Mouse (Mus musculus) erythroblast, adult 5-6 weeks (primary cell): ENCODE results near the gene Rab27a. TPM values are rescaled to one million over a fixed set of nuclear protein-coding genes. Genes with fewer than 3 reads are reported as not detected.
"Not testable (repeated sequence)": the region's sequence is repeated elsewhere in the genome, so short reads cannot be mapped to it uniquely, and the experiment has no call there.

ENCODE experiments used
- ATAC-seq: replicated peaks from 2 replicates; pipeline ENCODE4 v1.8.0; 2016; ENCODE audit warnings: moderate number of reproducible peaks, mild to moderate bottlenecking, moderate TSS enrichment, inconsistent platforms; ENCODE audit not compliant: poor library complexity, low FRiP score, severe bottlenecking
- total RNA-seq, 2 experiments: library from RNA; stranded (forward) in 1 of 2; stranded (reverse) in 1 of 2; fragments of 150-400 nt in 1 of 2; fragments of 200-764, 138-1000 nt in 1 of 2; gene quantifications; 2 replicates each; pipeline versions ENCODE4 v1.2.3 to v1.2.4; 2015 to 2017; ENCODE audit warnings: low replicate concordance in 2 of 2

Gene Rab27a
- total RNA-seq, 2 experiments from 2014 or later, result 21.7 to 27.3 TPM

GRCm38 (mm10) chr9:73085845-73086244, 41.2 kb downstream of the Rab27a start:
- ATAC-seq, result no peak

- no peak for ATAC-seq
Measured at GRCm38 (mm10) chr9:73087121-73087520, 42.5 kb downstream of the Rab27a start.

- no peak for ATAC-seq
Measured at GRCm38 (mm10) chr9:73087581-73087980, 42.9 kb downstream of the Rab27a start.

GRCm38 (mm10) chr9:73089222-73089920, 44.7 kb downstream of the Rab27a start:
- ATAC-seq, result no peak

GRCm38 (mm10) chr9:73090121-73090520, 45.5 kb downstream of the Rab27a start:
- ATAC-seq, result no peak

GRCm38 (mm10) chr9:73091747-73092146, 47.1 kb downstream of the Rab27a start:
- ATAC-seq, result no peak

GRCm38 (mm10) chr9:73094580-73094979, 49.9 kb downstream of the Rab27a start:
- ATAC-seq, result no peak

- ATAC-seq, result no peak
Measured at GRCm38 (mm10) chr9:73097898-73098297, 53.2 kb downstream of the Rab27a start.

GRCm38 (mm10) chr9:73101536-73101935, 56.9 kb downstream of the Rab27a start, which contains the start of gene Khdc3:
Gene Khdc3 (plus strand): TSS chr9:73101836.
- no peak for ATAC-seq

- ATAC-seq, result no peak
Measured at GRCm38 (mm10) chr9:73102181-73102580, 57.5 kb downstream of the Rab27a start, which contains the start of gene Gm20509. Gene Gm20509 (plus strand): TSS chr9:73102470.

- ATAC-seq, result no peak
Measured at GRCm38 (mm10) chr9:73103159-73103879, 58.7 kb downstream of the Rab27a start.

GRCm38 (mm10) chr9:73103880-73104198, 59.2 kb downstream of the Rab27a start:
- ATAC-seq, result no peak

- ATAC-seq, result no peak
Measured at GRCm38 (mm10) chr9:73105141-73105540, 60.5 kb downstream of the Rab27a start.

- no peak for ATAC-seq
Measured at GRCm38 (mm10) chr9:73105771-73106170, 61.1 kb downstream of the Rab27a start.

- ATAC-seq, result peak; percentile 94
Measured at GRCm38 (mm10) chr9:73112919-73113906, 68.6 kb downstream of the Rab27a start, which contains the start of gene Rsl24d1. Gene Rsl24d1 (plus strand): TSS chr9:73113426.

- ATAC-seq, result not testable (repeated sequence)
Measured at GRCm38 (mm10) chr9:73116704-73117103, 72.0 kb downstream of the Rab27a start.

GRCm38 (mm10) chr9:73118012-73118411, 73.4 kb downstream of the Rab27a start:
- no peak for ATAC-seq

- ATAC-seq, result no peak
Measured at GRCm38 (mm10) chr9:73121735-73122134, 77.1 kb downstream of the Rab27a start.

GRCm38 (mm10) chr9:73125043-73125570, 80.5 kb downstream of the Rab27a start:
- no peak for ATAC-seq

- ATAC-seq, result no peak
Measured at GRCm38 (mm10) chr9:73127457-73127856, 82.8 kb downstream of the Rab27a start.
